Mouse (Mus musculus) frontal cortex, postnatal 25 days (tissue): ENCODE data around the gene Nav2.

ENCODE experiments used
- DNase-seq, 2 experiments: peaks; one replicate each; pipeline ENCODE4 v3.0.0; 2022; ENCODE audit warnings: low spot score in 2 of 2

The Nav2 gene

GRCm38 (mm10) chr7:49478886-49479285 is 570.4 kb downstream of the Nav2 start:
- DNase-seq: no peak

- DNase-seq: no peak
Observed at GRCm38 (mm10) chr7:49480962-49481361, 572.4 kb downstream of the Nav2 start.

GRCm38 (mm10) chr7:49484036-49484744 is 575.7 kb downstream of the Nav2 start:
- DNase-seq: no peak

GRCm38 (mm10) chr7:49485292-49485847 is 576.9 kb downstream of the Nav2 start:
- DNase-seq: no peak

- DNase-seq: no peak
Observed at GRCm38 (mm10) chr7:49487347-49487746, 578.8 kb downstream of the Nav2 start.

GRCm38 (mm10) chr7:49488493-49489087 is 580.1 kb downstream of the Nav2 start:
- DNase-seq: no peak

- no peak for DNase-seq
Observed at GRCm38 (mm10) chr7:49490814-49491213, 582.3 kb downstream of the Nav2 start.

- DNase-seq: no peak
Observed at GRCm38 (mm10) chr7:49492622-49493021, 584.1 kb downstream of the Nav2 start.

- DNase-seq: no peak
Observed at GRCm38 (mm10) chr7:49493210-49493609, 584.7 kb downstream of the Nav2 start.

GRCm38 (mm10) chr7:49494654-49495053 is 586.1 kb downstream of the Nav2 start:
- peak in 1 of 2 experiments; percentile 45 for DNase-seq

- DNase-seq: no peak
Observed at GRCm38 (mm10) chr7:49496111-49496510, 587.6 kb downstream of the Nav2 start.

- no peak for DNase-seq
Observed at GRCm38 (mm10) chr7:49496766-49497425, 588.4 kb downstream of the Nav2 start.

GRCm38 (mm10) chr7:49497426-49497892 is 588.9 kb downstream of the Nav2 start:
- no peak for DNase-seq

- DNase-seq: no peak
Observed at GRCm38 (mm10) chr7:49499598-49499997, 591.1 kb downstream of the Nav2 start.

GRCm38 (mm10) chr7:49500916-49501315 is 592.4 kb downstream of the Nav2 start:
- no peak for DNase-seq

- DNase-seq: no peak
Observed at GRCm38 (mm10) chr7:49503419-49503818, 594.9 kb downstream of the Nav2 start.

GRCm38 (mm10) chr7:49503881-49504280 is 595.4 kb downstream of the Nav2 start:
- no peak for DNase-seq

GRCm38 (mm10) chr7:49504297-49504696 is 595.8 kb downstream of the Nav2 start:
- DNase-seq: no peak

- DNase-seq: no peak
Observed at GRCm38 (mm10) chr7:49505024-49505423, 596.5 kb downstream of the Nav2 start.

GRCm38 (mm10) chr7:49506085-49506820 is 597.7 kb downstream of the Nav2 start:
- no peak for DNase-seq

- DNase-seq: no peak
Observed at GRCm38 (mm10) chr7:49507943-49508506, 599.5 kb downstream of the Nav2 start.
